Mouse (Mus musculus) bone marrow, adult 2 months (tissue): ENCODE measurements around the gene 6430548M08Rik.

Experiments
- CTCF ChIP-seq: fragments of 200-500 bp; IDR thresholded peaks from 2 replicates; pipeline ENCODE4 v1.5.1; 2011; ENCODE audit warnings: low read length, control low read depth; ENCODE audit not compliant: control insufficient read depth, insufficient read depth
- POLR2A ChIP-seq: fragments of 200-500 bp; IDR thresholded peaks from 2 replicates; pipeline ENCODE4 v1.6.1; 2011; ENCODE audit warnings: low read depth, mild to moderate bottlenecking, control low read depth, low read length, borderline replicate concordance; ENCODE audit not compliant: control insufficient read depth

DNA sequence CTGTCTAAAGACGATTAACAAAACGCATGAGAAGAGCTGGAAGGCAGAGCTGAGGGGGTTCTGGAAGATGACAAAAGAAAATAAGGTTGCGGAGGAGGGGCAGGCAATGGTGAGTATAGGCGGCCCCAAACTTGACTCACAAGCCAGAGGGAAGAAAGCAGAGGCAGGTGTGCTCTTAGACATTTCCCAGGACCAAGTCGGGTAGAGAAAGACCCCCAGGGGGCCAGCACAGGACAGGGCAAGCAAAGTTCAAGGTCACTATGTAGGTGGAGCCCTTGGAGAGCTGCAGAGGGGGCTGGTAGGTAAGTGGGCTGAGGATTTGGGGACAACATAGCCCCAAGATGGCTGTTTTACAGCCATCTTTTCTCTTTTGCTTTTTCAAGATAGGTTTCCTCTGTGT lies 34.6 kb upstream of the 6430548M08Rik start:
- no peak for TF ChIP-seq POLR2A
- no peak for TF ChIP-seq CTCF
